Mouse (Mus musculus) spleen, adult 2 months (tissue): ENCODE data around the gene Dkk3. TPM values are rescaled to one million over a fixed set of nuclear protein-coding genes. Genes with fewer than 3 reads are reported as not detected.

ENCODE experiments used
- DNase-seq, 2 experiments: peaks; one replicate each; pipeline versions ENCODE4 v3.0.0 to v3.0.0-alpha.2; 2012 to 2021; ENCODE audit warnings: low spot score in 2 of 2, low read depth in 1 of 2
- H3K27ac ChIP-seq: fragments of 200-500 bp; 2 replicates; pipeline ENCODE4 v1.5.1; 2012; ENCODE audit warnings: low read length, inconsistent platforms; ENCODE audit not compliant: insufficient read depth
- H3K27me3 ChIP-seq: fragments of 200-500 bp; 2 replicates; pipeline ENCODE4 v1.6.1; 2012; ENCODE audit warnings: mild to moderate bottlenecking, moderate library complexity, low read length, inconsistent platforms; ENCODE audit not compliant: control insufficient read depth, insufficient read depth
- H3K36me3 ChIP-seq: fragments of 200-500 bp; 2 replicates; pipeline ENCODE4 v1.6.1; 2012; ENCODE audit warnings: mild to moderate bottlenecking, low read length, inconsistent platforms; ENCODE audit not compliant: control insufficient read depth, insufficient read depth
- H3K4me1 ChIP-seq: fragments of 200-500 bp; 2 replicates; pipeline ENCODE4 v1.6.1; 2011; ENCODE audit warnings: inconsistent platforms; ENCODE audit not compliant: control insufficient read depth, insufficient read depth, insufficient read length
- H3K4me3 ChIP-seq: fragments of 200-500 bp; 2 replicates; pipeline ENCODE4 v1.5.1; 2011; ENCODE audit warnings: mild to moderate bottlenecking, inconsistent platforms; ENCODE audit not compliant: insufficient read depth, insufficient read length; ENCODE audit errors: extremely low read depth
- CTCF ChIP-seq: fragments of 200-500 bp; IDR thresholded peaks from 2 replicates; pipeline ENCODE4 v1.5.1; 2011; ENCODE audit warnings: mild to moderate bottlenecking, inconsistent platforms; ENCODE audit not compliant: insufficient read depth, insufficient read length, insufficient replicate concordance; ENCODE audit errors: extremely low read depth
- POLR2A ChIP-seq: fragments of 200-500 bp; IDR thresholded peaks from 2 replicates; pipeline ENCODE4 v1.6.1; 2011; ENCODE audit warnings: low read depth, low read length, inconsistent platforms
- WGBS: fragments of 180-500 bp; shearing (Covaris S2); methylation state at CpG from one replicate; pipeline ENCODE4 v1.1.7; 2018; 5-methylcytosine and 5-hydroxymethylcytosine counted together
- polyA plus RNA-seq: library from polyadenylated mRNA; depleted of rRNA; stranded (reverse); fragments of >200 nt; gene quantifications from 2 replicates; pipeline ENCODE4 v1.2.3, GENCODE M21; 2012; rRNA removed

Gene Dkk3
- polyA plus RNA-seq, 1 experiment, result 2.9 TPM

GRCm38 (mm10) chr7:112082636-112083035 is 76.2 kb downstream of the Dkk3 start:
- no peaks in the 10 kb centered on the region for H3K27me3 ChIP-seq
- H3K4me3 ChIP-seq, result no peak overlapping the region
- TF ChIP-seq POLR2A (no peak), CTCF (no peak)
- H3K36me3 ChIP-seq, result peaks cover 25% of the 10 kb centered on the region
- H3K27ac ChIP-seq, result no peak overlapping the region
- WGBS, result 91% methylated on average over 1 of the region's 1 CpGs
- no peak for DNase-seq
- H3K4me1 ChIP-seq, result no peaks in the 10 kb centered on the region

GRCm38 (mm10) chr7:112074868-112075267 is 84.0 kb downstream of the Dkk3 start:
- 86% methylated on average over 5 of the region's 5 CpGs for WGBS
- Histone ChIP-seq H3K36me3 (peaks cover 11% of the 10 kb centered on the region), H3K4me1 (no peaks in the 10 kb centered on the region), H3K4me3 (no peak overlapping the region), H3K27ac (no peak overlapping the region), H3K27me3 (no peaks in the 10 kb centered on the region)
- DNase-seq, result no peak
- no peak for TF ChIP-seq CTCF
- no peak for TF ChIP-seq POLR2A

Other genes starting within 250 kb of the Dkk3 start
- gene Usp47, start 135.6 kb downstream of the Dkk3 start, polyA plus RNA-seq, result 4.2 and 5.2 TPM in 2 replicates
- gene Mical2, start 66.8 kb upstream of the Dkk3 start, polyA plus RNA-seq, result 2.6 and 3.1 TPM in 2 replicates